Mouse (Mus musculus): ENCODE measurements at regions not wholly inside any gene's neighbourhood (a gene's known extent, or its start where the extent isn't known, plus 50 kb on each side); places are given as distances from the start of the nearest gene placed in this dataset.

- WGBS: 87% methylated on average over 2 of the region's 2 CpGs
- Histone ChIP-seq H3K36me3 (ENCODE audit: control insufficient read depth, insufficient read depth, low read length) (no peaks in the 10 kb centered on the region), H3K4me3 (ENCODE audit: control insufficient read depth, insufficient read depth, low read length) (no peak overlapping the region), H3K27me3 (ENCODE audit: control insufficient read depth, insufficient read depth, low read length) (no peaks in the 10 kb centered on the region), H3K4me1 (replicated peaks; ENCODE audit: control insufficient read depth, insufficient read depth, low read length) (no peaks in the 10 kb centered on the region), H3K27ac (ENCODE audit: control insufficient read depth, insufficient read depth, low read length) (no peak overlapping the region)
- DNase-seq: no peak
- TF ChIP-seq CTCF (IDR thresholded peaks at IDR 0.05; ENCODE audit: borderline replicate concordance, control insufficient read depth, extremely low read depth, insufficient read depth, low read length, poor library complexity) (no peak), POLR2A (IDR thresholded peaks at IDR 0.05; ENCODE audit: control insufficient read depth, extremely low read depth, insufficient read depth, low read length, poor library complexity) (no peak)
These were observed 112.8 kb upstream of the Cwc22 start for GRCm38 (mm10) chr2:78058988-78059387.

- H3K36me3 ChIP-seq (ENCODE audit: control insufficient read depth, insufficient read depth, low read length): no peaks in the 10 kb centered on the region
- WGBS: 26% methylated on average over 3 of the region's 3 CpGs
- H3K27me3 ChIP-seq (ENCODE audit: control insufficient read depth, insufficient read depth, low read length): no peaks in the 10 kb centered on the region
- 0 out of 2 replicates have a peak, but pooled peaks cover 2% of the 10 kb centered on the region for H3K4me1 ChIP-seq (replicated peaks; ENCODE audit: control insufficient read depth, insufficient read depth, low read length)
- no peak overlapping the region for H3K27ac ChIP-seq (ENCODE audit: control insufficient read depth, insufficient read depth, low read length)
- H3K4me3 ChIP-seq (ENCODE audit: control insufficient read depth, insufficient read depth, low read length): no peak overlapping the region
- TF ChIP-seq CTCF (IDR thresholded peaks at IDR 0.05; ENCODE audit: borderline replicate concordance, control insufficient read depth, extremely low read depth, insufficient read depth, low read length, poor library complexity): no peak
- no peak for TF ChIP-seq POLR2A (IDR thresholded peaks at IDR 0.05; ENCODE audit: control insufficient read depth, extremely low read depth, insufficient read depth, low read length, poor library complexity)
- no peak for DNase-seq
These were observed 107.7 kb upstream of the Cwc22 start for GRCm38 (mm10) chr2:78053910-78054309.

- Histone ChIP-seq H3K27me3 (ENCODE audit: control insufficient read depth, insufficient read depth, low read length) (no peaks in the 10 kb centered on the region), H3K4me3 (ENCODE audit: control insufficient read depth, insufficient read depth, low read length) (no peak overlapping the region), H3K27ac (ENCODE audit: control insufficient read depth, insufficient read depth, low read length) (no peak overlapping the region), H3K4me1 (replicated peaks; ENCODE audit: control insufficient read depth, insufficient read depth, low read length) (0 out of 2 replicates have a peak, but pooled peaks cover 2% of the 10 kb centered on the region), H3K36me3 (ENCODE audit: control insufficient read depth, insufficient read depth, low read length) (no peaks in the 10 kb centered on the region)
- DNase-seq: no peak
- WGBS: 92% methylated on average over 7 of the region's 7 CpGs
- TF ChIP-seq CTCF (IDR thresholded peaks at IDR 0.05; ENCODE audit: borderline replicate concordance, control insufficient read depth, extremely low read depth, insufficient read depth, low read length, poor library complexity): no peak
- TF ChIP-seq POLR2A (IDR thresholded peaks at IDR 0.05; ENCODE audit: control insufficient read depth, extremely low read depth, insufficient read depth, low read length, poor library complexity): no peak
These were observed 104.4 kb upstream of the Cwc22 start for GRCm38 (mm10) chr2:78050542-78050941.

GRCm38 (mm10) chr2:78049248-78049874 lies 103.2 kb upstream of the Cwc22 start:
- Histone ChIP-seq H3K27ac (ENCODE audit: control insufficient read depth, insufficient read depth, low read length) (no peak overlapping the region), H3K4me1 (replicated peaks; ENCODE audit: control insufficient read depth, insufficient read depth, low read length) (0 out of 2 replicates have a peak, but pooled peaks cover 2% of the 10 kb centered on the region), H3K4me3 (ENCODE audit: control insufficient read depth, insufficient read depth, low read length) (no peak overlapping the region), H3K27me3 (ENCODE audit: control insufficient read depth, insufficient read depth, low read length) (no peaks in the 10 kb centered on the region), H3K36me3 (ENCODE audit: control insufficient read depth, insufficient read depth, low read length) (no peaks in the 10 kb centered on the region)
- no peak for TF ChIP-seq CTCF (IDR thresholded peaks at IDR 0.05; ENCODE audit: borderline replicate concordance, control insufficient read depth, extremely low read depth, insufficient read depth, low read length, poor library complexity)
- no peak for TF ChIP-seq POLR2A (IDR thresholded peaks at IDR 0.05; ENCODE audit: control insufficient read depth, extremely low read depth, insufficient read depth, low read length, poor library complexity)
- 25% methylated on average over 8 of the region's 8 CpGs for WGBS
- DNase-seq: peak; percentile 39

GRCm38 (mm10) chr2:78048706-78049055 lies 102.5 kb upstream of the Cwc22 start:
- H3K27me3 ChIP-seq (ENCODE audit: control insufficient read depth, insufficient read depth, low read length): no peaks in the 10 kb centered on the region
- H3K4me3 ChIP-seq (ENCODE audit: control insufficient read depth, insufficient read depth, low read length): no peak overlapping the region
- no peaks in the 10 kb centered on the region for H3K36me3 ChIP-seq (ENCODE audit: control insufficient read depth, insufficient read depth, low read length)
- DNase-seq: no peak
- H3K4me1 ChIP-seq (replicated peaks; ENCODE audit: control insufficient read depth, insufficient read depth, low read length): 0 out of 2 replicates have a peak, but pooled peaks cover 2% of the 10 kb centered on the region
- H3K27ac ChIP-seq (ENCODE audit: control insufficient read depth, insufficient read depth, low read length): no peak overlapping the region
- 70% methylated on average over 6 of the region's 6 CpGs for WGBS
- TF ChIP-seq CTCF (IDR thresholded peaks at IDR 0.05; ENCODE audit: borderline replicate concordance, control insufficient read depth, extremely low read depth, insufficient read depth, low read length, poor library complexity) (no peak), POLR2A (IDR thresholded peaks at IDR 0.05; ENCODE audit: control insufficient read depth, extremely low read depth, insufficient read depth, low read length, poor library complexity) (no peak)

GRCm38 (mm10) chr2:78048030-78048705 lies 102.0 kb upstream of the Cwc22 start:
- H3K27me3 ChIP-seq (ENCODE audit: control insufficient read depth, insufficient read depth, low read length): no peaks in the 10 kb centered on the region
- WGBS: 51% methylated on average over 11 of the region's 11 CpGs
- no peaks in the 10 kb centered on the region for H3K36me3 ChIP-seq (ENCODE audit: control insufficient read depth, insufficient read depth, low read length)
- TF ChIP-seq CTCF (IDR thresholded peaks at IDR 0.05; ENCODE audit: borderline replicate concordance, control insufficient read depth, extremely low read depth, insufficient read depth, low read length, poor library complexity): no peak
- TF ChIP-seq POLR2A (IDR thresholded peaks at IDR 0.05; ENCODE audit: control insufficient read depth, extremely low read depth, insufficient read depth, low read length, poor library complexity): no peak
- no peak overlapping the region for H3K4me3 ChIP-seq (ENCODE audit: control insufficient read depth, insufficient read depth, low read length)
- no peak overlapping the region for H3K27ac ChIP-seq (ENCODE audit: control insufficient read depth, insufficient read depth, low read length)
- DNase-seq: no peak
- H3K4me1 ChIP-seq (replicated peaks; ENCODE audit: control insufficient read depth, insufficient read depth, low read length): 0 out of 2 replicates have a peak, but pooled peaks cover 2% of the 10 kb centered on the region

Data from thymus, adult 2 months (tissue).